In genomic region chrX:140522071-140522765, GRCm38 (mm10) we compare ENCODE assay signal across 11 mouse cellular contexts.
DNase-seq lines count a peak whose midpoint lies in the region; ATAC-seq and TF ChIP-seq lines count a peak whose summit lies in the region.
"Had no signal": no experiment of that assay in that cellular context is flagged by ENCODE, and none has a peak within 500 bp of the region (broad histone marks: within the 10 kb centered on the region; RNA-seq: fewer than 3 reads in every experiment).

No protein-coding gene starts in this region.

- no peaks in the 10 kb centered on the region for H3K9me3 ChIP-seq in lung, postnatal 0 days (ENCODE audit: low read length)
- H3K9me3 ChIP-seq in kidney, embryonic 15.5 days (replicated peaks) = no peaks in the 10 kb centered on the region
- no peaks in the 10 kb centered on the region for H3K9me3 ChIP-seq in forebrain, embryonic 12.5 days

- TF ChIP-seq EP300 in lung, postnatal 0 days (IDR thresholded peaks at IDR 0.05) = peak; percentile 19; the same call in 1 of the 2 replicates

- H3K27me3 ChIP-seq in lung, postnatal 0 days (replicated peaks; ENCODE audit: insufficient read depth, low read length) = no peaks in the 10 kb centered on the region
- H3K27me3 ChIP-seq in kidney, embryonic 15.5 days = peaks cover 48% of the 10 kb centered on the region
- peaks cover 45% of the 10 kb centered on the region for H3K27me3 ChIP-seq in forebrain, embryonic 12.5 days

- H3K36me3 ChIP-seq in lung, postnatal 0 days (ENCODE audit: insufficient read depth, low read length) = no peaks in the 10 kb centered on the region
- H3K36me3 ChIP-seq in kidney, embryonic 15.5 days = no peaks in the 10 kb centered on the region
- H3K36me3 ChIP-seq in forebrain, embryonic 12.5 days (replicated peaks) = no peaks in the 10 kb centered on the region

- H3K27ac ChIP-seq in lung, postnatal 0 days (ENCODE audit: low read length) = peak overlapping the region; percentile 51; the same call in 1 of the 2 replicates
- peak overlapping the region; percentile 58 for H3K27ac ChIP-seq in kidney, embryonic 15.5 days
- H3K27ac ChIP-seq in forebrain, embryonic 12.5 days = no peak overlapping the region
- H3K27ac ChIP-seq: left cerebral cortex, adult 2 months had no signal

- H3K4me2 ChIP-seq in lung, postnatal 0 days (replicated peaks; ENCODE audit: low read depth, low read length) = no peak overlapping the region
- H3K4me2 ChIP-seq in kidney, embryonic 15.5 days = no peak overlapping the region
- no peak overlapping the region for H3K4me2 ChIP-seq in forebrain, embryonic 12.5 days

- 39% methylated on average over 14 of the region's 14 CpGs for WGBS in lung, postnatal 0 days
- 35% methylated on average over 14 of the region's 14 CpGs for WGBS in kidney, embryonic 15.5 days
- WGBS in forebrain, embryonic 12.5 days = 69% methylated on average over 14 of the region's 14 CpGs

- TF ChIP-seq CTCF in lung, postnatal 0 days (IDR thresholded peaks at IDR 0.05) = peak; percentile 38

- H3K4me1 ChIP-seq in lung, postnatal 0 days (ENCODE audit: insufficient read depth, low read depth, low read length) = peaks cover 2% of the 10 kb centered on the region; the same call in 1 of the 2 replicates
- H3K4me1 ChIP-seq in kidney, embryonic 15.5 days = peaks cover 17% of the 10 kb centered on the region; the same call in 1 of the 2 replicates
- no peaks in the 10 kb centered on the region for H3K4me1 ChIP-seq in forebrain, embryonic 12.5 days

- H3K4me3 ChIP-seq in lung, postnatal 0 days (ENCODE audit: low read depth, low read length) = no peak overlapping the region
- H3K4me3 ChIP-seq in kidney, embryonic 15.5 days (replicated peaks) = no peak overlapping the region
- H3K4me3 ChIP-seq in forebrain, embryonic 12.5 days (replicated peaks) = no peak overlapping the region
- H3K4me3 ChIP-seq: erythroblast, embryonic 14.5 days; left cerebral cortex, adult 2 months had no signal

- no peak for ATAC-seq in lung, postnatal 0 days
- no peak for ATAC-seq in kidney, embryonic 15.5 days (replicated peaks; ENCODE audit: low FRiP score)
- no peak for ATAC-seq in forebrain, embryonic 12.5 days (ENCODE audit: low FRiP score)

- DNase-seq in lung, postnatal 0 days (ENCODE audit: low spot score) = peak; percentile 66
- DNase-seq in lung, postnatal 14 days = no peak
- peak; percentile 77 for DNase-seq in gastrocnemius, adult 18-20 months (ENCODE audit: low spot score)
- peak; percentile 1 for DNase-seq in retina, embryonic 14.5 days (ENCODE audit: low spot score)
- DNase-seq in adrenal gland, postnatal 25 days = no peak
- DNase-seq: cerebellum, postnatal 36 days; thymus, postnatal 36 days had no signal

- no peak overlapping the region for H3K9ac ChIP-seq in lung, postnatal 0 days (replicated peaks; ENCODE audit: low read depth)
- H3K9ac ChIP-seq in kidney, embryonic 15.5 days = no peak overlapping the region
- no peak overlapping the region for H3K9ac ChIP-seq in forebrain, embryonic 12.5 days

Comparison
In these comparisons a context has a peak if more than half of its experiments do, and no peak if none do; other contexts are left out.
1. DNase-seq: peak in lung, postnatal 0 days (single experiment), gastrocnemius, adult 18-20 months (single experiment) and retina, embryonic 14.5 days (single experiment); none in lung, postnatal 14 days (single experiment) and adrenal gland, postnatal 25 days (single experiment).